Comparison of ENCODE assay signal across 19 mouse cellular contexts in the genomic region with DNA sequence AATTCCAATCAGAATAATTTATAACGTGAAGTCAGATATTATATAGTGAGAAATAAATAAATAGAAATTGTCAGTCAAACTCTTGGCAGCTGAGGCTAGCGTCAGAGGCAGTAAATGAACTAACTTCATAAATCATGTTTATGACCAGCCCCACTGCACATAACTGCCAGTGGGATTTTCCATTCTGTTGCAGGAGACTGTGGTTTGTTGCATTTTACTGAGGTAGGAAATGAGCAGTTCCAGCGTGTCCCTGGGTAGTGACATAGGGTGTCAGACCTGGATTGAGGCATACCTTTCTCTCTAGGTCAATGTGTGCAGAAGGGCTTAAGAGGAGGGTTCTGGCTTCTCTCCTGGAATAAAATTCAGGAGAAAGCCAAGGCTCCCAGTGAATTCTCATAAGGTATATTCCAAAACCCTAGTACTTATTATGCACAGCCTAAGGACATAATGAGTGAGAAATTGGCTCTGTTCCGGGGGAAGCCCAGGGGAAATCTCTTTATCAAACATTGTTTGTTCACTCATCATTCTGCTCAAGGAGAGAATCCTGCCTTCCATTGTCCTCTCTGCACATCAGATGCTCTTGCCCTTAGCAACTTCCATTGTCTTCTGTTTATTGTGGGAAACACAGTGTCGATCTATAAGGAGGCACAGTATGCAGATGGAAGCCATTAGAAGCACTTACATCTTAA.
A peak's percentile ranks its signal among the peaks of the same experiment; 100 is the strongest.
DNase-seq lines count a peak whose midpoint lies in the region; ATAC-seq lines count a peak whose summit lies in the region.
"Had no signal": no experiment of that assay in that cellular context is flagged by ENCODE, and none has a peak within 500 bp of the region (broad histone marks: within the 10 kb centered on the region; RNA-seq: fewer than 3 reads in every experiment).

No protein-coding gene starts in this region.

- no peak for DNase-seq in hindbrain, embryonic 10.5 days (ENCODE audit: low spot score)
- DNase-seq in kidney, postnatal 14 days, result peak; percentile 5
- no peak for DNase-seq in kidney, postnatal 36 days
- DNase-seq in neural tube, embryonic 11.5 days (ENCODE audit: low spot score), result no peak
- no peak for DNase-seq in neural tube, embryonic 10.5 days (ENCODE audit: extremely low spot score, low spot score)
- no peak for DNase-seq in right cerebral cortex, adult 18-20 months
- DNase-seq: adrenal gland, adult 2 months; adrenal gland, postnatal 25 days; cerebellum, adult 2 months; cerebellum, postnatal 10 days; gastrocnemius, postnatal 36 days; heart, adult 11 months; heart, postnatal 36 days had no signal

- no peaks in the 10 kb centered on the region for H3K9me3 ChIP-seq in hindbrain, embryonic 13.5 days
- H3K9me3 ChIP-seq in hindbrain, embryonic 10.5 days, result no peaks in the 10 kb centered on the region
- no peaks in the 10 kb centered on the region for H3K9me3 ChIP-seq in neural tube, embryonic 11.5 days (ENCODE audit: control insufficient read depth, low read length)
- H3K9me3 ChIP-seq in neural tube, embryonic 15.5 days (replicated peaks), result no peaks in the 10 kb centered on the region
- H3K9me3 ChIP-seq: forebrain, embryonic 15.5 days; heart, embryonic 13.5 days had no signal

- no peaks in the 10 kb centered on the region for H3K27me3 ChIP-seq in hindbrain, embryonic 13.5 days
- no peaks in the 10 kb centered on the region for H3K27me3 ChIP-seq in hindbrain, embryonic 10.5 days (ENCODE audit: insufficient read depth, poor library complexity, severe bottlenecking)
- H3K27me3 ChIP-seq in neural tube, embryonic 11.5 days (ENCODE audit: control insufficient read depth, insufficient read depth, low read length), result no peaks in the 10 kb centered on the region
- H3K27me3 ChIP-seq in neural tube, embryonic 15.5 days (replicated peaks), result no peaks in the 10 kb centered on the region
- H3K27me3 ChIP-seq: CH12.LX; forebrain, embryonic 15.5 days; heart, embryonic 13.5 days had no signal

- H3K4me2 ChIP-seq in hindbrain, embryonic 13.5 days, result no peak overlapping the region
- no peak overlapping the region for H3K4me2 ChIP-seq in neural tube, embryonic 11.5 days (ENCODE audit: low read depth)
- no peak overlapping the region for H3K4me2 ChIP-seq in neural tube, embryonic 15.5 days
- H3K4me2 ChIP-seq: forebrain, embryonic 15.5 days; heart, embryonic 13.5 days had no signal

- ATAC-seq in hindbrain, embryonic 13.5 days (ENCODE audit: low FRiP score), result 0 out of 2 replicates have a peak, but pooled peaks have one; percentile 46
- ATAC-seq in neural tube, embryonic 11.5 days (ENCODE audit: insufficient read depth, low FRiP score, low TSS enrichment), result peak; percentile 13; the same call in 1 of the 2 replicates
- ATAC-seq in neural tube, embryonic 15.5 days (ENCODE audit: low FRiP score), result 0 out of 2 replicates have a peak, but pooled peaks have one; percentile 55
- ATAC-seq: forebrain, embryonic 15.5 days; hindbrain, embryonic 16.5 days had no signal

- H3K4me3 ChIP-seq in hindbrain, embryonic 13.5 days, result no peak overlapping the region
- H3K4me3 ChIP-seq in hindbrain, embryonic 10.5 days, result no peak overlapping the region
- H3K4me3 ChIP-seq in neural tube, embryonic 11.5 days (ENCODE audit: low read depth, low read length), result no peak overlapping the region
- no peak overlapping the region for H3K4me3 ChIP-seq in neural tube, embryonic 15.5 days (replicated peaks)
- H3K4me3 ChIP-seq: forebrain, embryonic 15.5 days; heart, embryonic 13.5 days had no signal

- no peaks in the 10 kb centered on the region for H3K36me3 ChIP-seq in hindbrain, embryonic 13.5 days
- H3K36me3 ChIP-seq in hindbrain, embryonic 10.5 days, result no peaks in the 10 kb centered on the region
- H3K36me3 ChIP-seq in neural tube, embryonic 11.5 days (ENCODE audit: control insufficient read depth, insufficient read depth, low read length), result no peaks in the 10 kb centered on the region
- no peaks in the 10 kb centered on the region for H3K36me3 ChIP-seq in neural tube, embryonic 15.5 days
- H3K36me3 ChIP-seq: forebrain, embryonic 15.5 days; heart, embryonic 13.5 days had no signal

- H3K4me1 ChIP-seq in hindbrain, embryonic 13.5 days (replicated peaks), result no peaks in the 10 kb centered on the region; the same call in 1 of the 2 replicates
- H3K4me1 ChIP-seq in hindbrain, embryonic 10.5 days (replicated peaks), result no peaks in the 10 kb centered on the region
- no peaks in the 10 kb centered on the region for H3K4me1 ChIP-seq in neural tube, embryonic 11.5 days (ENCODE audit: control insufficient read depth, insufficient read depth, low read length)
- H3K4me1 ChIP-seq in neural tube, embryonic 15.5 days, result 0 out of 2 replicates have a peak, but pooled peaks cover 6% of the 10 kb centered on the region
- H3K4me1 ChIP-seq: forebrain, embryonic 15.5 days; heart, embryonic 13.5 days had no signal

- no peak overlapping the region for H3K27ac ChIP-seq in hindbrain, embryonic 13.5 days
- no peak overlapping the region for H3K27ac ChIP-seq in hindbrain, embryonic 10.5 days
- H3K27ac ChIP-seq in neural tube, embryonic 11.5 days (ENCODE audit: low read depth, low read length), result no peak overlapping the region
- H3K27ac ChIP-seq in neural tube, embryonic 15.5 days (replicated peaks), result no peak overlapping the region
- H3K27ac ChIP-seq: forebrain, embryonic 15.5 days; heart, embryonic 13.5 days had no signal

- whole genome bisulfite sequencing in hindbrain, embryonic 13.5 days, result 56% methylated on average over 5 of the region's 5 CpGs
- 76% methylated on average over 5 of the region's 5 CpGs for WGBS in hindbrain, embryonic 10.5 days
- WGBS in neural tube, embryonic 11.5 days, result 67% methylated on average over 5 of the region's 5 CpGs
- WGBS in neural tube, embryonic 15.5 days, result 29% methylated on average over 5 of the region's 5 CpGs

- no peak overlapping the region for H3K9ac ChIP-seq in hindbrain, embryonic 13.5 days
- H3K9ac ChIP-seq in neural tube, embryonic 11.5 days (ENCODE audit: low read length), result no peak overlapping the region
- H3K9ac ChIP-seq in neural tube, embryonic 15.5 days (replicated peaks), result no peak overlapping the region
- H3K9ac ChIP-seq: forebrain, embryonic 15.5 days; heart, embryonic 13.5 days had no signal
